Mouse (Mus musculus) left cerebral cortex, postnatal 14 days (tissue): ENCODE data around the gene Tnfaip3. TPM values are rescaled to one million over a fixed set of nuclear protein-coding genes. Genes with fewer than 3 reads are reported as not detected.

Experiments used
- DNase-seq, 2 experiments: peaks; one replicate each; pipeline ENCODE4 v3.0.0; 2021 to 2022; ENCODE audit warnings: low spot score in 2 of 2, mixed read lengths in 1 of 2
- intact Hi-C: fragments of 180-260 bp; cut with DNase I; formaldehyde crosslinking; loops from one replicate; pipeline ENCODE4 v1.15.1; 2025
- total RNA-seq, 2 experiments: library from RNA; stranded (reverse); gene quantifications; 2 replicates each; pipeline ENCODE4 v1.2.3; 2021

Tnfaip3 gene
- total RNA-seq, 2 experiments from 2014 or later, result 3.4 to 4.1 TPM

GRCm38 (mm10) chr10:18987046-18987906 is 28.2 kb downstream of the Tnfaip3 start:
- intact Hi-C loops, result no loop called here
- no peak for DNase-seq

- no peak for DNase-seq
- intact Hi-C loops, result no loop called here
Observed at GRCm38 (mm10) chr10:18985516-18985915, 29.9 kb downstream of the Tnfaip3 start.

- DNase-seq, result no peak
- intact Hi-C loops, result no loop called here
Observed at GRCm38 (mm10) chr10:18983514-18983913, 31.9 kb downstream of the Tnfaip3 start.

- no peak for DNase-seq
- intact Hi-C loops, result no loop called here
Observed at GRCm38 (mm10) chr10:18974486-18974885, 41.0 kb downstream of the Tnfaip3 start.

GRCm38 (mm10) chr10:18966893-18967292 is 48.6 kb downstream of the Tnfaip3 start:
- intact Hi-C loops, result no loop called here
- DNase-seq, result no peak

- intact Hi-C loops, result no loop called here
- no peak for DNase-seq
Observed at GRCm38 (mm10) chr10:18965601-18966000, 49.9 kb downstream of the Tnfaip3 start.

- intact Hi-C loops, result no loop called here
Observed at GRCm38 (mm10) chr10:18964856-18965255, 50.6 kb downstream of the Tnfaip3 start.

GRCm38 (mm10) chr10:18959777-18960492 is 55.5 kb downstream of the Tnfaip3 start:
- intact Hi-C loops, result no loop called here
- no peak for DNase-seq

More at GRCm38 (mm10) chr10:18964856-18965255, 50.6 kb downstream of the Tnfaip3 start:
- DNase-seq, result no peak

GRCm38 (mm10) chr10:18953706-18954071 is 61.8 kb downstream of the Tnfaip3 start:
- intact Hi-C loops, result loop anchor here (2.0 to 5.0 kb wide), 2 partner anchors 139 to 233 kb away; no protein-coding TSS in a partner anchor
- DNase-seq, result peak; percentile 15 to 17

GRCm38 (mm10) chr10:18953011-18953705 is 62.3 kb downstream of the Tnfaip3 start:
- no peak for DNase-seq
- intact Hi-C loops, result loop anchor here (2.0 to 5.0 kb wide), 2 partner anchors 139 to 234 kb away; no protein-coding TSS in a partner anchor

Other genes starting within 250 kb of the Tnfaip3 start
- gene Gm4922, start 228.9 kb downstream of the Tnfaip3 start, total RNA-seq, result not detected
- 1 to 10 TPM; 4.8 to 5.4 TPM for gene Perp, start 170.6 kb downstream of the Tnfaip3 start, total RNA-seq